Mouse (Mus musculus) thymus, adult 2 months (tissue): ENCODE measurements around the gene Gprc5c.
"Not testable (repeated sequence)": the region's sequence is repeated elsewhere in the genome, so short reads cannot be mapped to it uniquely, and the experiment has no call there.

Source experiments
- CTCF ChIP-seq: fragments of 200-500 bp; IDR thresholded peaks from 2 replicates; pipeline ENCODE4 v1.5.1; 2012; ENCODE audit warnings: mild to moderate bottlenecking, control low read depth, low read length, moderate library complexity, borderline replicate concordance; ENCODE audit not compliant: control insufficient read depth, poor library complexity, insufficient read depth; ENCODE audit errors: extremely low read depth
- POLR2A ChIP-seq: fragments of 200-500 bp; IDR thresholded peaks from 2 replicates; pipeline ENCODE4 v1.6.1; 2012; ENCODE audit warnings: mild to moderate bottlenecking, low read length, control low read depth, moderate library complexity; ENCODE audit not compliant: control insufficient read depth, poor library complexity, insufficient read depth; ENCODE audit errors: extremely low read depth

- TF ChIP-seq POLR2A, CTCF: not testable (repeated sequence)
Observed at GRCm38 (mm10) chr11:114909538-114909937, 58.6 kb downstream of the Gprc5c start.
